Mouse (Mus musculus): ENCODE results near the gene Fam208a. TPM values are rescaled to one million over a fixed set of nuclear protein-coding genes. Genes with fewer than 3 reads are reported as not detected.

The Fam208a gene
- polyA plus RNA-seq, 2 experiments, result 2.2 to 9.0 TPM

- no peak for DNase-seq (ENCODE audit: low read depth in 3 of 3, low spot score in 3 of 3)
- H3K36me3 ChIP-seq (replicated peaks; ENCODE audit: control insufficient read depth, insufficient read depth, low read depth), result no peaks in the 10 kb centered on the region
- no peaks in the 10 kb centered on the region for H3K27me3 ChIP-seq (ENCODE audit: control insufficient read depth, insufficient read depth, low read length)
- WGBS (ENCODE audit: insufficient replicate concordance), result 52% methylated on average over 7 of the region's 7 CpGs
- no peak for TF ChIP-seq CTCF (IDR thresholded peaks at IDR 0.05; ENCODE audit: low read depth)
- TF ChIP-seq EP300 (IDR thresholded peaks at IDR 0.05; ENCODE audit: low read depth), result no peak
- H3K4me2 ChIP-seq (ENCODE audit: low read depth), result no peak overlapping the region
- H3K9ac ChIP-seq (replicated peaks), result no peak overlapping the region
- H3K4me3 ChIP-seq (ENCODE audit: insufficient read depth in 1 of 2, low read depth in 2 of 2, low read length in 2 of 2), result no peak overlapping the region
- ATAC-seq (ENCODE audit: insufficient read depth), result no peak
- no peaks in the 10 kb centered on the region for H3K9me3 ChIP-seq (ENCODE audit: control insufficient read depth, low read length)
- H3K27ac ChIP-seq, result no peak overlapping the region
- no peaks in the 10 kb centered on the region for H3K4me1 ChIP-seq (replicated peaks; ENCODE audit: control insufficient read depth in 2 of 2, insufficient read depth in 2 of 2, low read length in 1 of 2)
Measured at GRCm38 (mm10) chr14:27411492-27411891, 17.1 kb upstream of the Fam208a start.

- Histone ChIP-seq H3K4me2 (ENCODE audit: low read depth) (no peak overlapping the region), H3K9ac (replicated peaks) (no peak overlapping the region), H3K27ac (no peak overlapping the region), H3K9me3 (ENCODE audit: control insufficient read depth, low read length) (no peaks in the 10 kb centered on the region), H3K36me3 (replicated peaks; ENCODE audit: control insufficient read depth, insufficient read depth, low read depth) (no peaks in the 10 kb centered on the region), H3K27me3 (ENCODE audit: control insufficient read depth, insufficient read depth, low read length) (no peaks in the 10 kb centered on the region), H3K4me1 (replicated peaks; ENCODE audit: control insufficient read depth in 2 of 2, insufficient read depth in 2 of 2, low read length in 1 of 2) (no peaks in the 10 kb centered on the region), H3K4me3 (ENCODE audit: insufficient read depth in 1 of 2, low read depth in 2 of 2, low read length in 2 of 2) (no peak overlapping the region)
- no peak for ATAC-seq (ENCODE audit: insufficient read depth)
- no peak for TF ChIP-seq CTCF (IDR thresholded peaks at IDR 0.05; ENCODE audit: low read depth)
- no peak for TF ChIP-seq EP300 (IDR thresholded peaks at IDR 0.05; ENCODE audit: low read depth)
- no peak for DNase-seq (ENCODE audit: low read depth in 3 of 3, low spot score in 3 of 3)
- WGBS (ENCODE audit: insufficient replicate concordance), result 51% methylated on average over 8 of the region's 8 CpGs
Measured at GRCm38 (mm10) chr14:27412699-27413098, 15.9 kb upstream of the Fam208a start.

GRCm38 (mm10) chr14:27413961-27414360 is 14.7 kb upstream of the Fam208a start:
- WGBS (ENCODE audit: insufficient replicate concordance), result 20% methylated on average over 4 of the region's 4 CpGs
- no peak overlapping the region for H3K27ac ChIP-seq
- ATAC-seq (ENCODE audit: insufficient read depth), result no peak
- H3K36me3 ChIP-seq (replicated peaks; ENCODE audit: control insufficient read depth, insufficient read depth, low read depth), result no peaks in the 10 kb centered on the region
- TF ChIP-seq EP300 (IDR thresholded peaks at IDR 0.05; ENCODE audit: low read depth) (no peak), CTCF (IDR thresholded peaks at IDR 0.05; ENCODE audit: low read depth) (peak; percentile 45; the same call in 1 of the 2 replicates)
- no peak overlapping the region for H3K4me2 ChIP-seq (ENCODE audit: low read depth)
- no peak overlapping the region for H3K4me3 ChIP-seq (ENCODE audit: insufficient read depth in 1 of 2, low read depth in 2 of 2, low read length in 2 of 2)
- H3K9me3 ChIP-seq (ENCODE audit: control insufficient read depth, low read length), result no peaks in the 10 kb centered on the region
- H3K9ac ChIP-seq (replicated peaks), result no peak overlapping the region
- H3K4me1 ChIP-seq (replicated peaks; ENCODE audit: control insufficient read depth in 2 of 2, insufficient read depth in 2 of 2, low read length in 1 of 2), result no peaks in the 10 kb centered on the region
- DNase-seq (ENCODE audit: low read depth in 3 of 3, low spot score in 3 of 3), result peak in 1 of 3 experiments; percentile 14
- H3K27me3 ChIP-seq (ENCODE audit: control insufficient read depth, insufficient read depth, low read length), result no peaks in the 10 kb centered on the region

- Histone ChIP-seq H3K4me3 (ENCODE audit: insufficient read depth in 1 of 2, low read depth in 2 of 2, low read length in 2 of 2) (no peak overlapping the region), H3K9ac (replicated peaks) (no peak overlapping the region), H3K9me3 (ENCODE audit: control insufficient read depth, low read length) (no peaks in the 10 kb centered on the region), H3K27ac (no peak overlapping the region), H3K27me3 (ENCODE audit: control insufficient read depth, insufficient read depth, low read length) (no peaks in the 10 kb centered on the region), H3K4me2 (ENCODE audit: low read depth) (no peak overlapping the region), H3K4me1 (replicated peaks; ENCODE audit: control insufficient read depth in 2 of 2, insufficient read depth in 2 of 2, low read length in 1 of 2) (no peaks in the 10 kb centered on the region), H3K36me3 (replicated peaks; ENCODE audit: control insufficient read depth, insufficient read depth, low read depth) (no peaks in the 10 kb centered on the region)
- no peak for TF ChIP-seq EP300 (IDR thresholded peaks at IDR 0.05; ENCODE audit: low read depth)
- no peak for TF ChIP-seq CTCF (IDR thresholded peaks at IDR 0.05; ENCODE audit: low read depth)
- ATAC-seq (ENCODE audit: insufficient read depth) (no peak), DNase-seq (ENCODE audit: low read depth in 3 of 3, low spot score in 3 of 3) (no peak)
- WGBS (ENCODE audit: insufficient replicate concordance), result 41% methylated on average over 3 of the region's 3 CpGs
Measured at GRCm38 (mm10) chr14:27420816-27421215, 7.8 kb upstream of the Fam208a start.

- Histone ChIP-seq H3K4me2 (ENCODE audit: low read depth) (no peak overlapping the region), H3K27me3 (ENCODE audit: control insufficient read depth, insufficient read depth, low read length) (no peaks in the 10 kb centered on the region), H3K27ac (no peak overlapping the region), H3K9ac (replicated peaks) (no peak overlapping the region), H3K9me3 (ENCODE audit: control insufficient read depth, low read length) (no peaks in the 10 kb centered on the region), H3K4me3 (ENCODE audit: insufficient read depth in 1 of 2, low read depth in 2 of 2, low read length in 2 of 2) (no peak overlapping the region), H3K36me3 (replicated peaks; ENCODE audit: control insufficient read depth, insufficient read depth, low read depth) (no peaks in the 10 kb centered on the region), H3K4me1 (replicated peaks; ENCODE audit: control insufficient read depth in 2 of 2, insufficient read depth in 2 of 2, low read length in 1 of 2) (no peaks in the 10 kb centered on the region)
- 70% methylated on average over 1 of the region's 1 CpGs for WGBS (ENCODE audit: insufficient replicate concordance)
- no peak for TF ChIP-seq EP300 (IDR thresholded peaks at IDR 0.05; ENCODE audit: low read depth)
- TF ChIP-seq CTCF (IDR thresholded peaks at IDR 0.05; ENCODE audit: low read depth), result no peak
- ATAC-seq (ENCODE audit: insufficient read depth) (no peak), DNase-seq (ENCODE audit: low read depth in 3 of 3, low spot score in 3 of 3) (no peak)
Measured at GRCm38 (mm10) chr14:27422301-27422700, 6.3 kb upstream of the Fam208a start.

All from liver, embryonic 14.5 days (tissue).